ENCODE assay signal across 20 mouse cellular contexts in genomic region chr3:45593561-45593960, GRCm38 (mm10).
"Had no signal": no experiment of that assay in that cellular context is flagged by ENCODE, and none has a peak within 500 bp of the region (broad histone marks: within the 10 kb centered on the region; RNA-seq: fewer than 3 reads in every experiment).

No protein-coding gene starts in this region.

- H3K36me3 ChIP-seq: kidney, embryonic 15.5 days; liver, embryonic 13.5 days; midbrain, embryonic 12.5 days; midbrain, embryonic 15.5 days; neural tube, embryonic 13.5 days; stomach, embryonic 15.5 days had no signal

- H3K9me3 ChIP-seq: kidney, embryonic 15.5 days; liver, embryonic 13.5 days; midbrain, embryonic 12.5 days; midbrain, embryonic 15.5 days; neural tube, embryonic 13.5 days; stomach, embryonic 15.5 days had no signal

- H3K9ac ChIP-seq: kidney, embryonic 15.5 days; liver, embryonic 13.5 days; midbrain, embryonic 12.5 days; midbrain, embryonic 15.5 days; neural tube, embryonic 13.5 days; stomach, embryonic 15.5 days had no signal

- H3K27me3 ChIP-seq: kidney, embryonic 15.5 days; liver, embryonic 13.5 days; midbrain, embryonic 12.5 days; midbrain, embryonic 15.5 days; neural tube, embryonic 13.5 days; stomach, embryonic 15.5 days had no signal

- H3K27ac ChIP-seq: kidney, embryonic 15.5 days; left cerebral cortex, adult 2 months; liver, embryonic 13.5 days; midbrain, embryonic 12.5 days; midbrain, embryonic 15.5 days; neural tube, embryonic 13.5 days; stomach, embryonic 15.5 days had no signal

- H3K4me3 ChIP-seq: kidney, embryonic 15.5 days; left cerebral cortex, adult 2 months; liver, embryonic 13.5 days; midbrain, embryonic 12.5 days; midbrain, embryonic 15.5 days; myocyte; neural tube, embryonic 13.5 days; stomach, embryonic 15.5 days had no signal

- H3K4me1 ChIP-seq: kidney, embryonic 15.5 days; liver, embryonic 13.5 days; midbrain, embryonic 12.5 days; midbrain, embryonic 15.5 days; neural tube, embryonic 13.5 days; stomach, embryonic 15.5 days had no signal

- DNase-seq: kidney, adult 8-10 months; kidney, postnatal 10 days; kidney, postnatal 36 days; layer of hippocampus, postnatal 36 days; liver, embryonic 13.5 days; lung, adult 2 months; lung, postnatal 14 days; lung, postnatal 4 days; right cerebral cortex, adult 18-20 months; right cerebral cortex, postnatal 14 days; right cerebral cortex, postnatal 4 days; spleen, adult 18-20 months; thymus, postnatal 25 days had no signal

- ATAC-seq: midbrain, embryonic 15.5 days had no signal

- H3K4me2 ChIP-seq: kidney, embryonic 15.5 days; liver, embryonic 13.5 days; midbrain, embryonic 12.5 days; midbrain, embryonic 15.5 days; neural tube, embryonic 13.5 days; stomach, embryonic 15.5 days had no signal
